Mouse (Mus musculus) inflammation-experienced regulatory T-cells, adult 6 months (primary cell): ENCODE data around the gene Stk38l. TPM values are rescaled to one million over a fixed set of nuclear protein-coding genes. Genes with fewer than 3 reads are reported as not detected.
A peak's percentile ranks its signal among the peaks of the same experiment; 100 is the strongest.
"Not testable (repeated sequence)": the region's sequence is repeated elsewhere in the genome, so short reads cannot be mapped to it uniquely, and the experiment has no call there.

ENCODE experiments used
- ATAC-seq: one replicate; pipeline ENCODE4 v1.8.0; 2017
- polyA plus RNA-seq, 3 experiments: library from polyadenylated mRNA; unstranded; fragments of 100-300 nt; shearing (Covaris generic); gene quantifications; one replicate each; pipeline ENCODE4 v1.2.1; 2017

Stk38l gene
- polyA plus RNA-seq, 3 experiments from 2014 or later = 10.7 to 32.2 (median 22.0) TPM

DNA sequence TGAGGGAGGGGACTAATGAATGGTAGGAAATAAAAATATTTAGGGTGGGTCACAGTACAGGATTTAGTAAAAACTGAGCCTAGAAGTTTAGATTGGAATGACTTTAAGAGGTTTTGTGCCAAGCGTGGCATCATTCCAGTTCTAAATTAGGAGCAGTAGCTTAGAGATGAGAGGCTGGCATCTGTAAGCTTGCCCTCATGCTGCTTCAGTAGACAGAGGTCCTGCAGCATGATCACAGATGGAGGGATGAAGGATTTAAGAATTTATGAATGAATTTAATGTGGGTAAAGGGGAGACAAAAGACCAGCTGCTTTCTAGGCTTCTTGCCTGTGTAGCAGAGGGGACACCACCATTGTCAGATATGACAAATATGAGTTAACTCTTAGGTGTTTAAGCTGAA is 14.1 kb downstream of the Stk38l start:
- ATAC-seq = no peak

DNA sequence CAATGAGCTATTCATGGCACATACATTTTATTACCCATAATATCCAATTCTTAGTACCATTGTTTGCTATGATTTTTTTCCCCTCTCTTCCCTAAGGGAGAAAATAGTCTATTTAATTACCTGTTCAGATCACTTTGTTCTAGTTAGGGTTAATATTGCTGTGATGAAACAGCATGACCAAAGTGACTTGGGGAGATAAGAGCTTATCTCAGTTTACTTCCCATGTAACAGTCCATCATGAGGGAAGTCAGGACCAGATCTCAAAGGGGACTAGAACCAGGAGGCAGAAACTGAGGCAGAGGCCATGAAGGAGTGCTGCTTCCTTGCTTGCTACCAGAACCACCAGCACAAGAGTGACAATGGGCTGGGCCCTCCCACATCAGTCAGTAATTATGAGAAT is 15.9 kb downstream of the Stk38l start:
- no peak for ATAC-seq

DNA sequence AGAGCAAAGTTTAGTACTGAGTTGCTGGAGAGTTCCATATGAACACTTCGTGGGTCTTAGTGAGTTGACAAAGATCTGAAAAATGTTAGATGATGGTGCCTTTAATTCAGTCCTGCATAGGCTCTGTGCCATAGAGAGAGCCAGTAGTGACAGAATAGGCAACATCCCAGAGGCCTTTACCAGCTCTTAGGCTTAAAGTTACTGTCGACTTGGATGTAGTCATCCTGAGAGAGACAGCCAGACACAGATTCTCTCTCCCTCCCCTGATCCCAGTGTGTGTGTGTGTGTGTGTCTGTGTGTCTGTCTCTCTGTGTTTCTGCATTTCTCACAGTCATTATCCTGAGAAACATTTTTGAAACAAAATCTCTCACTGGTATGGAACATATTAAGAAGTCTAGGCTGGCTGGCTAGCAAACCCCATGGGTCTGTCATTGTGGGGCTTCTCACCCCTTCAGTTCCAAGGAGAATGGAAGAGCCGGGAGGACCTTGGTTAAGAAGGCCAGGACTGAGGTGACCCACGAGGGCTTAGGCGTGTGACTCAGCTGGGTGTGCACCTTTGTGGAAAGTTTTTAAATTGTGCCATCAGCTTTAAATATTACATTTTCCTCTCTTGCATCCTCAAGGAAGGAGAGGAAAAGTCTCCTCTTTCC is 17.3 kb downstream of the Stk38l start:
- ATAC-seq = no peak

DNA sequence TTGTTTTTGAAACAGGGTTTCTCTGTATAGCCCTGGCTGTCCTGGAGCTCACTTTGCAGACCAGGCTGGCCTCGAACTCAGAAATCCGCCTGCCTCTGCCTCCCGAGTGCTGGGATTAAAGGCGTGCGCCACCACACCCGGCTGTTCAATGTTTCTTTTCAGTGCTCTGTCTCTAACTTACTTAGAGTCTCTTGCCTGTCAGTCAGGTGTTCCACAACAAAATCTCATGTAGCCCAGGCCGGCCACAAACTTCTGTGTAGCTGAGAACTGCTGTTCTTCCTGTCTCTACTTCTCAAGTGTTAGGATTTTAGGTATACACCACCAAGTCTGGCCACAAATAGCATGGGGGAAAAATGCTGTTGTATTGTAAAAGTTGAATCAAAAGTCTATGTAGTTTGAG is 19.5 kb downstream of the Stk38l start:
- not testable (repeated sequence) for ATAC-seq

DNA sequence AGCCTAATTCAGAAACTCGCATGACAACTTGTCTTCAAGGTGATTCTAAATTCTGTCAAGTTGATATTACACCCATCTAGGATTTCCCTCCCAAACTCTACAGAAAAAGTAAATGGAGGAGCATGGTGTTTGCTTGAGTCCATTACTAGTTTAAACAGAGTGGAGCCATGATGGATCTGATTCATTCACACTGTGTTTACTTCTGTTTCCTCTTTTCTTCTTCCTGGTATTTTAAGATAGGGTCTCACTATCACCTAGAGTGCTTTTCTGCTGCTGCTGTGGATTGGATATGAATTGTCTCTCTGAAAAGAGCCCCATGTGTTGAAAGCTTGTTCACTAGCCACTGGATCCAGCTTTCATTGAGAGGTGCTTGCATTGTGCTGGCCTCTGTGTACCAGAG is 20.4 kb downstream of the Stk38l start:
- ATAC-seq = no peak

DNA sequence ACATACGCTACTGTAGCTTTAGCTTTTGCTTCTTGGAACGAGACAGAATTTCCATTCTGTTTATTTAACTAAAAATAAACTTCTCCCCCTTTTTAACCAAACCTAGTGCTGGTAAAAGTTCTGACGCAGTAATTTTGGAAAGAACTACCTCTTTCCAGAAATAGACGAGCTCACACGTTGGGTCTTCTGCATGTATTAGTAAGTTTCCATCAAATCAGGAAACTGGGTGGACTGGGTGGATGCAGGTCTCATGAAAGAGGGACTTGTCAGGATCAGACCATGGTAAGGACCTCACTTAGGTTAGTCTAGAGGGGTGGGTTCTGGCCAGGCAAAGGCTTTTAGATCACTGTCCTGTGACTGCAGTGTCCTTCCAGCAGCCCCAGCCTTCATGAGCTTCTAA is 21.8 kb downstream of the Stk38l start:
- ATAC-seq = peak; percentile 19

DNA sequence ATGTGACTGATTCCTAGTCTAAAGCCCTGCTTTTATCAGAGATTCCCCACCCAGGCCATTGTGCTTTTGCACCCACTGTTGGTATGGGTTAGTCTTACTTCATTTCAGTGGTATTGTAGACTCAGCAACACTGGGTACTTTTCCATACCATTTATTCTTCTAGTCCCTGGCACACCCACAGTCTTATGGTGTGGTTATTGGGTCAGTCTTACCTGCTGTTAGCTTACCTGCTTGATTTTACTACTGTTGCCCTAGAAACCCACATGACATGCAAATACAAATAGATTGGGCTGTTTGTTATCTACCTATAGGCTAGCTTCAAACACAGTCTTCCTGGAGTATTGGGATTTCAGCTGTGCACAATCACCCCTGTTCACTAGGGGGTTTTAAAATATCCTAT is 22.3 kb downstream of the Stk38l start:
- ATAC-seq = peak; percentile 22

DNA sequence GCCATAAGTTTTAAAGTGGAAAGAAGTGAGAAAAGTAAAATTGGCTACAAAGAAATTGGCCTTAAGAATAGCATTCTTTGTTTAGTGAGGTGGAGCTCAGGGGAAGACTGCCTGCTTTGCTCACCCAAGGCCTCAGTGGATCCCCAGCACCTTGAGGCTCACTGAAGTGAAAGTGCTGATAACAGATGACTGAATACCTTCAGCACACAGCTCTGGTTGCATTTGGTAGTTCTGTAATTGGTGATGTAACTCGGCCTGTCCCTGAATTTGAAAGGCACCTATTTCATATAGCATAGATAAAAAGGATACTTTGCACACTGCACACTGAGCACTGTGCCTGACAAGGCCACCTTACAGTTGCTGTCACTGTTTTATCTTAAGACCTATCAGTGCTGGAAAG is 23.5 kb downstream of the Stk38l start:
- peak; percentile 10 for ATAC-seq

DNA sequence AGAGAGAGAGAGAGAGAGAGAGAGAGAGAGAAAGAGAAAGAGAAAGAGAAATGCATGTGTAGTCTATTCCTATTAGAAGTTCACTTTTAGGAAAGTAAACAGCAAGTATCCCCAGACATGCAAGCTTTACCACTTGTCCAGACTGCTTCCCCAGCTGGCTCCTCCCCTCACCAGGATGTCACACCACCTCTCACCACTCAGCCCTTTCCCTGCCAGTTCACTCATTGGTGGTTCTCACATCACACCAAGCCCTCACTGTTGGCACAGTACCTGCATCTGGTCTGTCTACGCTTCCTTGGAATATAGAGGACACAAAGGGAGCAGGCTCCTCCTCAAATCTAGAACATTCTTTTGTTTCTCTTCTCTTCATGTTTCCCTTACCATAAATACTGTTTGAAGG is 26.9 kb downstream of the Stk38l start:
- ATAC-seq = peak; percentile 41

DNA sequence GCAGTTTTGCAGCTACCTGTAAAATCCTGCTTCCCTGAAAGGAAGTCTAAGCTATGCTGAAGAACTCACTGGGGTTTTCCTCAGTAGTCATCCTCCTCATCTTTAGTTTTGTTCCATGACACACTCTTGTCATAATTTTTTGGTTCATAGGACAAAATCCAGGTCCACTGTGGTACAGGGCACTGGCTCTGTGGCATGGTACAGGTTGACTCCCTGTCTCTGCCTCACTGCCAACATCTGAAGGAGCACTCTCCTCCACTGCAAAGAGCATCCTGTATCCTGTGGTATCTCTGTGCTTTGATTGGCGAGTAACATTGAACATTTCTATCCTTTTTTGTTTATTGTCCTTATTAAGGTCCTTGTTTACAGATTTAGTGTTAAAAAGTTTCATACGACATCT is 27.4 kb downstream of the Stk38l start:
- peak; percentile 62 for ATAC-seq

DNA sequence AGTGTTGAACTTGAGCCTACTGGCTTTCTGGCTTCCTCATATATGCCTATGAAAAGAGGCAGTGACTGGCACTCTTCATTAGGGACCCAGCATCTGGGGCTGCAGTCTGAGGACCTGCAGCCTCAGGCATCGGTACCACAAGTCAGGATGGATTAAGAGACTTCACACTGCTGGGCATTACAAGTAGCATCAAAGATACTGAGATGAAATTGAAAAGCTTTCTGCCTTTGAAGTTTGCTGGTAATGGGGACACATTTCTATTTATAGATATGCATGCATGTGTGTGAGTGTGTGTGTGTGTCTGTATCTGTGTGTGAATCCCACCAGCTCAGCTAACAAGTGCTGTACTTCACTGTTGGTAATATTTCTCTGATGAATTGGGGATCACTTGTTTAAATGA is 27.8 kb downstream of the Stk38l start:
- ATAC-seq = no peak

DNA sequence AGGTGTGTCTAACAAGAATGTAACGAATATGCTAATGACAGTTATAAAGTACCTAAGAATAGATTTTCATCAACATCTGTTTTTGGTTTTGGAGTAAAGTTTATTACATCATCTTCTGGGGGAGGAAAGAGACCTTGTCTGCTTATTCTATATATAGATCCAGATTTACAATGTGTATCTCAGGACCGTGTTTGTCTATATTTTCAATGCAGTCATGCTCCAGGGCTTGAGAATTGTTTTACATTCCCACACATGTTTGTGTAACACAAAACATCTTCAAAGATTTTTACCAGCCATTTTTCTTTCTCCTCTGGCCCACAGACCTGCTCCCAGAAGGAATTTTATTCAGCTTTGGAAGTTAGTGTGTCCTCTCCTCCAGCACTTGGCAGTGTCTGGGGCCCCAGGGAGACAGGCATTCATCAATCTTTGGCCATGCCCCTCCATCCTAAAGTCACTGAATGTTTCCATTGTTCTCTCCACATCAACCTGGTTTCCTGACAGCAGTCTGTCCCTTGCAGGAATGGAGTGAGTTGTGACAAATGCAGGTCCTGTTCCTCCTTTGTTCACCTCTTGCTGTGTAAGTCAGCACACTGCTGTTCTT is 28.9 kb downstream of the Stk38l start:
- ATAC-seq = no peak

DNA sequence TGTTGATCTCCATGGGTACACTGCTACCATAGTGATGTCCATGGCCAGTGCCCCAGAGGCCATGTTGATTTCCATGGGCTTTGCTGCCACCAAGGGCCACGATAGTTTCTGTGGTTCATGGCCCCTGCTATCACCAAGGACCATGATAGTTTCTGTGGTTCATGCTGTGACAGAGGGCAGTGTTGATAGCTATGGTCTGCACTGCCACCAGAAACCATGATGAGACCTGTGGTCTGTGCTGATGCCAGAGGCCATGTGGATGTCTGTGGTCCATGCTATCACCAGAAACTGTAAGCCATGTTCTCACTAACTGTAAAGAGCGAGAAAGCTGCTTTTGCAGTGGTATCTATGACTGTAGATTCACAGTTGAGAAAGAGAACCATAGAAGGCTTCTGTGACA is 30.3 kb downstream of the Stk38l start:
- no peak for ATAC-seq

DNA sequence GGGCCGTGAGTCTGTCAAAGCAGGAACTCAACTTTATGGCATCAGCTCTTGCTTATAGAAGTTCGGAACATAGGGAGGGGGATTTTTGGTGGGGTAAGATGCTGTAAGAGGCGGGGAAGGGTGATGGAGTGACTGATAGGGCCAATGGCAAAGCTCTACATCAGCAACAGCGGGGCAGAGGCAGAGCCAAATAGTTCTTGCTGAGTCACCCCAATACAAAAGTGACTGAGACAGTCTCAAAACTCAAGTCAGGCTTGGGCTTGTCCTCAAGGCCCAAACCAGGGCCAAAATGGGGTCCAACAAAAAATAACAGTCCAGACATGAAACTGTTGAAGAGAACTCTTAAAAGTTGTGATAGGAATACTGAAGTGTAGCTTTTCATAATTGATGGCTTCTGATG is 30.9 kb downstream of the Stk38l start:
- no peak for ATAC-seq

DNA sequence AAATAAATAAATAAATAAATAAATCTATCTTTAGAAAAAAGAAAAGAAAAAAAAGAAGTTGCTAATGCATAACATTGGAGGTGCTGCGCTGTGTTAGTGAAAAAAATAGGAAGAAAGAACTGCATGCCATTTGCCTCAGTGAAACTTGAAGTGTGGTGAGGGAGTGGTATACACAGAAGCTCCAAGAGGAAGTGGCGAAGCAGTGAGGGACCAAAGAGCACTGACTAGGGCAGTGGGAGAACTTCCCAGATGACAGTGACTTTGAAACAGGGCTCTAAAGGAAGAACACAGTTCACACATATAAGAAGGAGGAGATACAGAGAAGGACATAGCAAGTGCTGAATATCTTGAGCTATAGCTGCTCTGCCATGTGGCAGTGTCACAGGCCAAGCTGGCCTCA is 34.2 kb downstream of the Stk38l start:
- no peak for ATAC-seq

DNA sequence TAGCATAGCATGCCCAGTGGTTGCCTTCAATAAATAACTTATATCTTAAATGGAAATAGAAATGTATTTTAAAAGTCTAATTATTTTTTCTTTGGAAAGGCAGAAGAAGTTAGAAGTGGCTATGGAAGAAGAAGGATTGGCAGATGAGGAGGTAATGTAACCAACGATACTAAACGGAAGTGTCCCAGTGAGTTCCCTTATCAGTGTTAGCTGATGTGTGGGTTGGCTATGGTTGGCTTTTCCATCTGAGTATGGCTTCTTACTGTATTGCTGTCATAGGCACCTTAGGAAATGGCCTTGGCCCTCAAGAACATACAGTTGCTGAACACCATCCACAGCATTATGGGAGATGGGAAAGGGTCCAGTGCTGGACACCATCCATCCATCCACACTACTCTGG is 35.2 kb downstream of the Stk38l start:
- no peak for ATAC-seq

DNA sequence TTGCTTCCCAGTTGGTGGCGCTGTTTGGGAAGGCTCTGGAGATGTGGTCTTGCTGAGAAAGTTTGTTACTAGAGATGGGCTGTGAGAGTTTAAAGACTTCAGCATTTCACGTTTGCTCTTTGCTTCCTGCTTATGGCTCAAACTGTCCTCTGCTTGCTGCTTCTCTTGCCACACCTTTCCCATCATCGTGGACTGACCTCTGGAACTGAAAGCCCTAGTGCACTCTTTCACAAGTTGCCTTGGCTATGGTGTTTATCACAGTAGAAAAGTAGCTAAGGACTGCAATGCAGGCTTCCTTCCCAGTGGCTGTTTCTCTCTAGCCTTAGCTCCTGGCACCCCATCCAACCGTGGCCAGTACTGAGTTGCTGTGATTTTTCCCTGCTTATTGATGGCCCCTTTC is 35.9 kb downstream of the Stk38l start:
- no peak for ATAC-seq

DNA sequence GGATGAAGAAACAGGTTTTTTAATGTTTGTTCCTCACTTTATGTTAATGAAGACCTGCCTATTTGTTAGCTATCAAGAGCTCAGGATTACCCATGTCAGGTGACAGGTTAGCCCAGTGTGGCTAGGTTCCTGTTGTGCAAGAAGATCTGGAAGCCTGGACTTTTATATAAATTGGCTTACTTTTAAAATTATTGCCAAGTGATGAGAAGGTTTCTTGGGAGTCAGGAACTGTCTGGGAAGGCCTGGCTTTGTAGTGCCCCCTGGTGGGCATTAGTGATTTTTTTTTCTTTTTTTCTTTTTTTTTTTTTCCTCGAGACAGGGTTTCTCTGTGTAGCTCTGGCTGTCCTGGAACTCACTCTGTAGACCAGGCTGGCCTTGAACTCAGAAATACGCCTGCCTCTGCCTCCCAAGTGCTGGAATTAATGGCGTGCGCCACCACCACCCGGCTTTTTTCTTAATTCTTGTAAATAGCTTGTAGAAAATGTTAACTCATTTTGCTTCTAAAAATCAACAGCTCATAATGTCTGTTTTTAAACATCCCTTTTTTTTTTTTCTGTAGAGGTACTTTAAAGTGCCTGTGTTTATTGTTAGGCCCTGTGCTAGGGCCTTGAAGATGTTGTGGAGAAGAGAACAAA is 37.6 kb downstream of the Stk38l start:
- no peak for ATAC-seq

DNA sequence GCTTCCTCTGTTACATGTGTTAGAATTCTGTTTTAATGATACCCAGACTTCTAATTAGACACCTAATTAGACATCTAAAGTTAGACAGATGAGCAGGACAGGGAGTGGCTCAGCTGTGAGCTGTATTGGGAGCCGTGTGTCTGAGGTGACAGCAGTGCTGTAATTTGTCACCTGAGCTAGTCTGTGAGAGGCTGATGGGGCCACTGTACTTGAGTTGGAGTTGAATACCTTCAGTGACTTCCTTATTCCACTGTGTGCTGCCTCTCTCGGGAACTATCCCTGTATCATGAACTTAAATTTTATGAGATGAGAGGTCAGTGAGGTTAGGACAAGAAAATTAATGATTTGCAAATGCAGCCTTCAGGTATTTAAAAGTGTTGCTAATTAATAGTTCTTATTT is 39.8 kb downstream of the Stk38l start:
- no peak for ATAC-seq

DNA sequence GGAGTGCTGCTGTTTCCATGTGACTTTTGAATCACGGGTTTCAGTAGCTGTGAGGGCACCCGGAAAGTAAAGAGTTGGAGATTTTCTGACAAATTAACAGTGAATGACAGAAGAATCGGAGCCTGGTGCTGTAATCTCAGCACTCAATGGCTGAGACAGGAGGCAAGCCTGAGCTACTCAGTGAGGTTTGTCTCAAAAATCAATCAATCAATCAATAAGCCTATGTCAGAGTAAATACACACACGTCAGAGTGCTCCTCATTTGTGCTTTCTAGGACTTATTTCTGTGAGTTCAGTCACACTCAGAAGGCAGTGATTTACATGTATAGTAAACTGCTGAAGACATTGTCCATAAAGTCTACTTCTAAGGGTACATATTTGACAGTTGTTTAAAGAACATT is 40.5 kb downstream of the Stk38l start:
- ATAC-seq = no peak

DNA sequence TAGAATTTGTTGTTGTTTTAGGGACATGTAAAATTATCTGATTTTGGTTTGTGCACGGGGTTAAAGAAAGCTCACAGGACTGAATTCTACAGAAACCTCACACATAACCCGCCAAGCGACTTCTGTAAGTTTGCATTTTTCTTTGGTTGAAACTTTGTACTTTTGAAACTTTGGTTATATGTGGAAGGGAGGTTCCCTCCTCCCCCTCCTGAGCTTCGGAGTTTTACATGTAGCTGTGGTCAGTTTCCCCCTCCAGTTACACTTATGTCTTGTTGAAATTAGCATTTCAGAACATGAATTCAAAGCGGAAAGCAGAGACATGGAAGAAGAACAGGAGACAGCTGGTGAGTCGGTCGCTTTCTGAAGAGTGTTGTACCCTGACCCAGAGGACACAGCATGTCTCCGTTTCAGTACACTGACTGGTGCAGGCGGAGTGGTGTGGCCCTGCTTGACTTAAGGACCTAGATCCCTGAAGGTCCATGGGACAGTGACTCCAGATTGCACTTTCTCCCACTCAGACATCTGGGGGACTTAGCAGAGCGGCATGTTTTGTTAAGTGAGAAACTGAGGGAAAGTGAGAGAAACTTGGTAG is 44.1 kb downstream of the Stk38l start:
- ATAC-seq = no peak

DNA sequence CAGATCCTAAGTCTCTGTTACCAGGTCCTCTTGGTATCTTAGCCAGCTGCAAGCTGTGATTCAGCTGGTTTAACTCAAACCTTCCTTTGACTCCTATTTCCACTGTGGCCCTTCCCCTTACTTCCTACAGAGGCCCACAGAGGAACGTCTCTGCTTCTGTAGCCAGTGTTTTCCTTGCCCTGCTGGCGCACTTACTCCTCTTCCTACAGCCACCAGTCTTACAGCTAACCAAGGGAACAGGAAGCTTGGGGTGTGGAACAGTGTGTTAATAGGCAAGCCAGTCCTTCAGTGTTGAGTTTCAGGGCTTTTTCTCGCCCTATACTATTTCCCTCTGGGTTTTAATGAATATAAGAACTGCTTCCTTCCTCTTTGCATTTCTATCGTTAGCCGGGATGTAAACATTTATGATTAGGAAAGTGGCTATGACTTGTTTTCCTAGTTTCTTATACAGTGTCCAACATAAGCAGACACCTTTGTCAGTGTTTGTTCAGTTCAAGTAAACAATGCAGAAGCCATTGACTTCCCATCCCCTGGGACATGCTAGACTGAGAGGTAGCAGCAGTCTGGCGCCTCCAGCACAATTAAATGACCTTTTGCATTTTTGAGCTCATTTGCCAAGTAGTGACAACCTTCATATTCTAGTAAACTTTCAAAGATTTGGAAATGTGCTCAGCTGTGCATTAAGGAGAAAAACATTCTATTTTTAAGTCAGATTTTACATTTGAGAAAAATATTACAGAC is 45.4 kb downstream of the Stk38l start:
- ATAC-seq = no peak

DNA sequence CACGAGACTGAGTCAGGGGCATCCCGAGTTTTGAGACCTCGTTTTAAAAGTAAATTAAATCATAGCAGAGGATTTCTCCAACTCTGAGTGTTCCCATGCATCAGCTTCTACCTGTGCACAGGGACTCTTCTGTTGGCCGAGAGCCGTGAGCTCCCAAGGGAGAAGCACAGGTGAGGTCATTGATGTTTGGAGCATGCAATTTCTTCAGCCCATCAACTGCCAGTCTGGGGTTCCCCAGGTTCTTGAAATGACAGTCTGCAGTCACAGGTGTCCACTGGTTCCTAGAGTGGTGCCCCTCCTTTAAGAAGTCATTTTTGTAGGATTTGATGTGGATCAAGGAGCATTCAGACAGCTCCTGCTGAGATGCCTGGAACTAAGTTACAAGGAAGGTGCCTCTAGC is 46.0 kb downstream of the Stk38l start:
- no peak for ATAC-seq
